Mouse (Mus musculus) hindbrain, embryonic 16.5 days (tissue): ENCODE results near the gene Rasgef1c. TPM values are rescaled to one million over a fixed set of nuclear protein-coding genes. Genes with fewer than 3 reads are reported as not detected.

ENCODE experiments used
- ATAC-seq: fragments of 200-750 bp; cut with Nextera tagmentation; 2 replicates; pipeline ENCODE4 v1.8.0; 2017; ENCODE audit warnings: moderate TSS enrichment, moderate library complexity
- H3K27ac ChIP-seq: fragments of 300-500 bp; sonication (generic); 2 replicates; pipeline ENCODE4 v1.5.1; 2014; ENCODE audit warnings: low read depth, mild to moderate bottlenecking, control low read depth, low read length, moderate library complexity
- H3K27me3 ChIP-seq: fragments of 300-500 bp; sonication (generic); replicated peaks from 2 replicates; pipeline ENCODE4 v1.6.1; 2014; ENCODE audit warnings: low read length; ENCODE audit not compliant: control insufficient read depth, insufficient read depth
- H3K36me3 ChIP-seq: fragments of 300-500 bp; sonication (generic); 2 replicates; pipeline ENCODE4 v1.6.1; 2014; ENCODE audit warnings: mild to moderate bottlenecking, low read length, moderate library complexity, mixed read lengths; ENCODE audit not compliant: control insufficient read depth, insufficient read depth
- H3K4me1 ChIP-seq: fragments of 300-500 bp; sonication (generic); 2 replicates; pipeline ENCODE4 v1.6.1; 2014; ENCODE audit warnings: low read depth, low read length; ENCODE audit not compliant: control insufficient read depth, insufficient read depth
- H3K4me2 ChIP-seq: fragments of 300-500 bp; sonication (generic); 2 replicates; pipeline ENCODE4 v1.6.1; 2014; ENCODE audit warnings: mild to moderate bottlenecking, low read length, control low read depth, moderate library complexity
- H3K4me3 ChIP-seq: fragments of 300-500 bp; sonication (generic); 2 replicates; pipeline ENCODE4 v1.5.1; 2014; ENCODE audit warnings: mild to moderate bottlenecking, low read length, control low read depth, moderate library complexity
- H3K9ac ChIP-seq: fragments of 300-500 bp; sonication (generic); 2 replicates; pipeline ENCODE4 v1.6.1; 2014; ENCODE audit warnings: low read depth, mild to moderate bottlenecking, control low read depth, low read length, moderate library complexity
- H3K9me3 ChIP-seq: fragments of 300-500 bp; sonication (generic); 2 replicates; pipeline ENCODE4 v1.6.1; 2014; ENCODE audit warnings: mild to moderate bottlenecking, low read length, moderate library complexity; ENCODE audit not compliant: control insufficient read depth
- WGBS: fragments of 180-500 bp; shearing (Covaris S2); extraction: QIAGEN DNeasy Blood & Tissue Kit; methylation state at CpG from one replicate; pipeline ENCODE4 v1.1.7; 2014; 5-methylcytosine and 5-hydroxymethylcytosine counted together
- polyA plus RNA-seq: library from polyadenylated mRNA; unstranded; fragments of >200 nt; fragmentation: Nextera tagmentation; extraction: Ambion mirVana; gene quantifications from 2 replicates; pipeline ENCODE4 v1.2.1, GENCODE M21; 2015

Gene Rasgef1c
- polyA plus RNA-seq, 1 experiment from 2014 or later = 34.7 TPM

DNA sequence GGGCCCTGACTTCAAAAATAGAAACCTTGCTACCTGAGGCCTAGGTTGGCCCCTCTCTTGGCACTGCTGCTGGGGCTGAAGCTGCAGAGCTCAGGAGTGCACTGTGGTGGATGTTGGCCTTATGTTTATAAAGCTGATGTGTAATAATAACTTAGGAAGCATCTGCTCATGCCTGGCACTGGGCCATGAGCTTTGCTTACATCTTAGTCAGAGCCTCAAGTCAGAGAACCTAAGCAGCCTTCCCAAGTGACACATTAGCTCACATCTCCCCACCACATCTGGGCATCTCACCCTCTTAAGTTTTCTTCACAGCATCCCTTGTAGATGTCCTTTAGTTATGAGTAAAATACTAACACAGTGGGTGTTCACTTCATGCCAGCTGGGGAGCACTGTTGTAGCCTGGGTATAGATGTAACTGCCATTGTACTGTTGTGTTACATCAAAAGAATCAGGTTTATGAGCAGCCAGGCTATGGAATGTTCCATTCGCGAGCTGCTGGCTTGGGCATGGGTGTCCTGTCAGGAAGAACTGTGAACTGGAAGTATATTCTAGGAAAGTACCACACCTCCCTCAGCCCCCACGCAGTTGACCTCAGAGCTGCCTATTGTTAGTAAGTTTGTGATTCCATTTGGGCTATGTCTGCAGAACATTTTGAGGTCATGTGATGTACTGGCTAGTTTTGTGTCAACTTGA lies 21.5 kb upstream of the Rasgef1c start:
- Histone ChIP-seq H3K36me3 (peaks cover 16% of the 10 kb centered on the region), H3K4me3 (no peak overlapping the region), H3K4me1 (peaks cover 3% of the 10 kb centered on the region; the same call in 1 of the 2 replicates), H3K27ac (no peak overlapping the region), H3K9me3 (no peaks in the 10 kb centered on the region), H3K9ac (no peak overlapping the region), H3K27me3 (no peaks in the 10 kb centered on the region), H3K4me2 (no peak overlapping the region)
- 91% methylated on average over 3 of the region's 3 CpGs for WGBS
- no peak for ATAC-seq

DNA sequence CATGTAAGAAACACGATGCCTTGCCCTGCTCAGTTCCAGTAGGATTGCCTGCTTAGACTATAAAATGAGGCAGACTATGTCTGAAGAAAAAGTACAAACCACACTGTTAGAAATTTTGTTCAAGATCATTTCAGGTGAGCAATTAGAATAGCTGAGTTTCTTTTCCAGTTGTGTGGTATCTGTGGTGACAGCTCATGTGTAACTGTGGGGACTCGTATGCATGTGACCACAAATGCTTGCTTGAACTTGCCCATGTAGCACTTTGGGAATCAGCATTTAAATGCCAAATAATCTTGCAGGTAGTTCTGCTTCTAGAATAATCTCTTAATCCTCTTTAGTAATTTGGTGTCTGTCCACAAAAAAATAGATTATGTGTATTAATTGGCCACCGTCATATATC lies 18.2 kb upstream of the Rasgef1c start:
- ATAC-seq = no peak
- WGBS = 90% methylated on average over 3 of the region's 3 CpGs
- Histone ChIP-seq H3K4me2 (no peak overlapping the region), H3K27ac (no peak overlapping the region), H3K9me3 (no peaks in the 10 kb centered on the region), H3K36me3 (peaks cover 12% of the 10 kb centered on the region), H3K27me3 (no peaks in the 10 kb centered on the region), H3K4me3 (no peak overlapping the region), H3K9ac (no peak overlapping the region), H3K4me1 (no peaks in the 10 kb centered on the region)

DNA sequence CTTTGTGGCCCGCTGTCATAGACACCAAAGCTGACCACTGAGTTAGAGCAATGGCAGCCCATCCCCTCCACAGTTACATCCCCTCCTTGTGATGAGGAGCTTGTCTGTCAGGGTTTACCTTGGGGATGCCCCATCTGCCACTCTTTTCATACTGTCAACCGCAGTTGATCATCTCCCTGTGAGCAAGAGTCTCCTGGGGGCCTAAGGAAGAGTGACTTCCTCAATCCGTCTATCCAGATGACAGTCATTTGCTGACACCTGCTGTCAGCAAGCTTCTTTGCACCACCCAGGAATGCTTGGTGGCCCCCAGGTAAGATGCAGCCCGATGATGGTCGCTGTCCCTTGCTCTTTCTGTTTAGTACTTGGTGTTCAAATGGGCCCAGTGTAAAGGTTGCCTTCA lies 13.2 kb upstream of the Rasgef1c start:
- WGBS = 70% methylated on average over 5 of the region's 5 CpGs

DNA sequence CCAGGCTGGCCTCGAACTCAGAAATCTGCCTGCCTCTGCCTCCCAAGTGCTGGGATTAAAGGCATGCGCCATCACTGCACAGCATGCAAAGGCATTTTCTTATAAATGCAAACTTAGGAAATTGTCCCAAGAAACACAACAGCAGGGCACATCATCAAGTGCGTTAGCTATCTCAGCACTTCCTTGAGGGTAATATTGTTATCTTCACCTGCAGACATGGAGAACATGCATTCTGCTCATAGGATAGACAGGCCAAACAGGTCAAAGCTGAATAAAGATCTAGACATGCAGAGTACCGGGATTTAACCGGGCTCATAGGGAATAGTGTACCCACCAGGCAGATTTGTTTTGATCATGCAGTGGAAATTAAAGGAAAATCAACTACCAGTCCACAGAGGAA lies 9.6 kb upstream of the Rasgef1c start:
- no peaks in the 10 kb centered on the region for H3K27me3 ChIP-seq
- H3K9ac ChIP-seq = no peak overlapping the region
- no peak for ATAC-seq
- H3K4me3 ChIP-seq = no peak overlapping the region
- no peak overlapping the region for H3K27ac ChIP-seq
- WGBS = 91% methylated on average over 5 of the region's 5 CpGs
- H3K36me3 ChIP-seq = 0 out of 2 replicates have a peak, but pooled peaks cover 2% of the 10 kb centered on the region
- H3K9me3 ChIP-seq = no peaks in the 10 kb centered on the region
- no peak overlapping the region for H3K4me2 ChIP-seq
- no peaks in the 10 kb centered on the region for H3K4me1 ChIP-seq

More for the DNA sequence above, 13.2 kb upstream of the Rasgef1c start:
- Histone ChIP-seq H3K4me2 (no peak overlapping the region), H3K4me1 (no peaks in the 10 kb centered on the region), H3K27me3 (no peaks in the 10 kb centered on the region), H3K9ac (no peak overlapping the region), H3K9me3 (no peaks in the 10 kb centered on the region), H3K36me3 (peaks cover 6% of the 10 kb centered on the region; the same call in 1 of the 2 replicates), H3K4me3 (no peak overlapping the region), H3K27ac (no peak overlapping the region)
- no peak for ATAC-seq

DNA sequence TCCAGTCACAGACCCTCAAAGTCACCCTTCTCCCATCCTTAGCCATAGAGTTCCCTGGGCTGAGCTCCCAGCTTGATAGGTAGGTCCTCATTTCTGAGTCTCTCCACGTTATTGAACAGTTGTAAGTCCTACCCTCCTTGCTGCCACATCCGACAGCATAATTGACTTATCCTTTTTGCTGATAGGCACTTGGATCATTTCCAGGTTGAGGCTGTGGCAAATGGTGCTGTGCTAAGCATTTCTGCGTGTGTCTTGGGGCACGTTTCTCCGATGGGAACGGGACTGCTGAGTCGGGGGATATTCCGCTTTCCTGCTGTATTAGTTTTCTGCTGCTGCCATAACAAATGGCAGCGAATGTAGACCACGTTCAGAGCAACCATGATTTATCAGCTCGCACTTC lies 7.8 kb upstream of the Rasgef1c start:
- 51% methylated on average over 11 of the region's 11 CpGs for WGBS
- Histone ChIP-seq H3K9me3 (no peaks in the 10 kb centered on the region), H3K4me2 (no peak overlapping the region), H3K4me1 (no peaks in the 10 kb centered on the region), H3K27me3 (no peaks in the 10 kb centered on the region), H3K9ac (no peak overlapping the region), H3K27ac (no peak overlapping the region), H3K4me3 (no peak overlapping the region), H3K36me3 (0 out of 2 replicates have a peak, but pooled peaks cover 2% of the 10 kb centered on the region)
- 0 out of 2 replicates have a peak, but pooled peaks have one; percentile 27 for ATAC-seq

DNA sequence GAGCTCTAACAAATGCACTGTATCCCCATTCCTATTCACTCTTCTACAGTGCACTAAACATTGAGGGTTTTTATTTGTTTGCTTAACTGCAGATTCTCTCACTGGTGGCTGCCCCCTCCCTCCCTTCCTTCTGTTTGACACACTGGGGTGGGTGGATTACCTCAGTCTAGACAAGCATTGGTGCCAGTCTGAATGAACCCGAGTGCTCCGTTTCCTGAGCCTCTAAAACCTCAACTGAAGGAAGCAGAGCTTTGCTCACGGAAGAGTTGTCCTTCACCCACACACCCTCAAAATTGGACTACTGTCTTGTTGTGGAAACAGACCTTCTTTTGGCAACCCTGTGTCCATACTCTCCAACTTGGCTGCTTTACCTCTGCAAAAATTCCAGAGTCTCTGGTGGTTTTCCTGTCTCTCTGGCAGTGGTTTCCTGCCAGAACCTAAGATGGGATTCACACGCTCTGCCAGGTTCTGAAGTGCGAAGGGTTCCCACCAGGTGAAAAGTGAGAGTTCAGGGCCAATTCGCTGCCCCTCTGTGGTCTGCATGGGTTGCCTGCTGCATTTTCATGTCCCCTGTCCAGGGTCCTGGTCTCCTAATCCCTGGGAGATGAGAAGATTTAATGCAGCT lies 5.6 kb upstream of the Rasgef1c start:
- Histone ChIP-seq H3K4me3 (no peak overlapping the region), H3K9ac (no peak overlapping the region), H3K9me3 (no peaks in the 10 kb centered on the region), H3K27ac (no peak overlapping the region), H3K4me2 (no peak overlapping the region), H3K4me1 (no peaks in the 10 kb centered on the region), H3K27me3 (no peaks in the 10 kb centered on the region), H3K36me3 (no peaks in the 10 kb centered on the region)
- ATAC-seq = no peak
- 64% methylated on average over 6 of the region's 6 CpGs for WGBS

DNA sequence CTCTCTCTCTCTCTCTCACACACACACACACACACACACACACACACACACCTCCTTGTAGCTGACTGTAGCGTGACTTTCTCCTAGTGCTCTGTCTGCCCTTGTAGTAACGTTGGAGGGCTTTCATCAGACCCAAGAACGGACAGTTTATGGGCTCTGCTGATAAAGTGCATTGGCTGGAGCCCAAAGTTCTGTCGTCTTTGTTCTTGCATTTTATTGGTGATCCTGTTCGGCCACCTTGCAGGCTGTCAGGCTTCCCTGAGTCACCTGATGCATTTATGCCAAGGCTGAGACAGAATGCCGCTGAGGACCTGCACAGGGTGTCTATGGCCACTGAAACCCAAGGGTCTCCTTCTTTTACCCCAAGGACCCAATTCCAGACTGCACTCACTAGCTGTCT lies 1.6 kb upstream of the Rasgef1c start:
- Histone ChIP-seq H3K4me2 (no peak overlapping the region), H3K27ac (no peak overlapping the region), H3K4me1 (peaks cover 8% of the 10 kb centered on the region), H3K9me3 (no peaks in the 10 kb centered on the region), H3K27me3 (no peaks in the 10 kb centered on the region), H3K9ac (no peak overlapping the region), H3K36me3 (no peaks in the 10 kb centered on the region), H3K4me3 (no peak overlapping the region)
- ATAC-seq = no peak
- WGBS = 62% methylated on average over 6 of the region's 6 CpGs

DNA sequence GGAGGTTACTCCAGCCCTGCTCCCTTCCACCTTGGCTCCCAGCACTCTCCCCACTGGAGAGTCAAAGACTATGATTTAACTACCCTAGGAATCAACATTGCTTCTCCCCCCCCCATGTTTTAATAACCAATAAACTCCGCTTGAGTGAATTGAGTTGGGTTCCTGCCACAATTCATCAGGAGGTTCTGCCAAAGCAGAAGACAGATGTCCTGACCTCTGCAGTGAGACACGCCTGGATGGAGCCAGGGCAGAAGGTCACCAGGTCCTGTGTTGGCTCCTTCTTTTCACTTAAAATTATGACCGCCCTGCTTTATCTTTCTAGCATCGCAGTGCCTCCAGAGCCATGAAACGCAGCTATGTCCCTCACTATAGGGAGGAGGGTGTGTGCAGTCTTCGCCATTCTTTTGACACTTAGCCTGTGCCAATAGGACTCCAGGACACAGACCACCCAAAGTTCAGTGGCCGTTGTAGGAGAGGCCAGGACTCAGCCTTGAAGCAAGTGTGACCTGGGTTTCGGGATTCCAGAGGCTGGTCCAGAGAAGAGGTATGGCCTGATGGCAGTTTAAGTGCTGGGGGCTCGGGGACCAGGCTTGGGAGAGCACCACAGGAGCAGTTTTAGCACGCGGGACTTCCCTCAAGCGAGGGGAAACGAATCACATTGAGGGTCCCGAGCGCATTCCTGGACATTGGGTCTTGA lies 525 bp upstream of the Rasgef1c start:
- ATAC-seq = peak; percentile 50
- peaks cover 8% of the 10 kb centered on the region for H3K4me1 ChIP-seq
- no peaks in the 10 kb centered on the region for H3K27me3 ChIP-seq
- H3K4me2 ChIP-seq = peak overlapping the region; percentile 97
- H3K9ac ChIP-seq = peak overlapping the region; percentile 92
- no peaks in the 10 kb centered on the region for H3K36me3 ChIP-seq
- 22% methylated on average over 15 of the region's 15 CpGs for WGBS
- no peak overlapping the region for H3K27ac ChIP-seq
- H3K4me3 ChIP-seq = peak overlapping the region; percentile 84
- no peaks in the 10 kb centered on the region for H3K9me3 ChIP-seq

DNA sequence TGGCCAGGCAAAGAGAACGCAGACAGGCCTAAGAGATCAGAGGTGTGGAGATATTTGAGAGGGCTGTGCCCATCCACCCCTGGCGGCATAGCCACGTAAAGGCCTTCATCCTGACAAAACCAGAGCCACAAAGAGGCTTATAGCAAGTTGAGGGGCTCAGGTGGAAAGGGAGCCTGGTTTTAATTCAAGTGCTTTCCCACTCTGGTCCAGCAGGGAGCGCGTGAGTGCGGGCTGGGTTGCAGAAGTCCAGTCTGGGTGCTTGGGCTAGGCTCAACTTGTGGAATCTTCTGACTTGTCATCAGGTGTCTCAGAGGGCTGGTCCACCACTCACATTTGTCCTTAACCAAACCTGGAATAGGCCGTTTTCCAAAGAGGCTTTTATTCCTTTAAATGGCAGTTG lies 1.7 kb downstream of the Rasgef1c start:
- no peak overlapping the region for H3K4me3 ChIP-seq
- H3K4me2 ChIP-seq = peak overlapping the region; percentile 9; the same call in 1 of the 2 replicates
- no peak overlapping the region for H3K9ac ChIP-seq
- no peaks in the 10 kb centered on the region for H3K9me3 ChIP-seq
- no peaks in the 10 kb centered on the region for H3K36me3 ChIP-seq
- WGBS = 16% methylated on average over 7 of the region's 7 CpGs
- H3K27me3 ChIP-seq = no peaks in the 10 kb centered on the region
- peaks cover 8% of the 10 kb centered on the region for H3K4me1 ChIP-seq
- no peak overlapping the region for H3K27ac ChIP-seq
- ATAC-seq = peak; percentile 31; the same call in 1 of the 2 replicates
